Mouse (Mus musculus): ENCODE results near the gene Syndig1.
A peak's percentile ranks its signal among the peaks of the same experiment; 100 is the strongest.

Syndig1 gene

DNA sequence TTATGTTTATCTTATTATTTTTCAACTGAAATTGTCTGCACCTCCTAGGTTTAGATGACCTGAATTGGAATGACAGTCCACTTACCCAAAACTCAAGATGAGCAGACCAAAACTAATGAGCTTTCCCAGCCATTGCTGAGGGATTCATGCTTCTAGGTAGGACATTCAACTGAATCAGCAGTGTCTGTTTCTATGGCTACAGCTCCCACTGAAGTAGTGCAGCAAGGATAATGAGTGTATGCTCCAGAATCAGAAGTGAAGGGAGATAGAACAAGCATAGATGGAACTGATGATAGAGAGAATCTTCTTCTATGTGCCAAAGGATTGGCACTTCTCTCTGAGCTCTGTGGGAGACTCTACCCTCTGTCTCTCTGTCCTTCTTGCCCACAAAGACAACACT, 158.6 kb downstream of the Syndig1 start:
- no peak for DNase-seq

GRCm38 (mm10) chr2:149991506-149991905, 162.5 kb downstream of the Syndig1 start:
- DNase-seq, result no peak

DNA sequence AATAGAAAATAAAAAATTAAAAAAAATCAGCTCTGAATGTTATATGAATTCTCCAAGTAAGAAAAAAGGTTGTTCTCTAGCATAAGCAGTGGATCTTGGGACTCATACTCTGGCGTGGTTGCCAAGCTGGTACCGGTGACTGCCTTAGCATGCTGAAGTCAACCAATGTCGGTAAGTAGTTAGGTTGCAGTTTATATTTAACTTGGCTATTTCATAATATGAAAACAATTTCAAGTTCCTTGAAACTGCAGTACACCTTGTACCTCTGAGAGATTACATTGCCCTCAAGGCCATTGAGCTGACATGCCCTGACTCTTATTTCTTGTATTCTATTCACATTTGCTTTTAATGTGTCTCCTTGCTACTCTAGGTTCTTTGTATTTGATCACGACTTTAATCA, 163.9 kb downstream of the Syndig1 start:
- DNase-seq, result peak; percentile 44

GRCm38 (mm10) chr2:149996382-149996964, 167.5 kb downstream of the Syndig1 start:
- no peak for DNase-seq

- DNase-seq, result no peak
Measured at GRCm38 (mm10) chr2:149997657-149998056, 168.6 kb downstream of the Syndig1 start.

DNA sequence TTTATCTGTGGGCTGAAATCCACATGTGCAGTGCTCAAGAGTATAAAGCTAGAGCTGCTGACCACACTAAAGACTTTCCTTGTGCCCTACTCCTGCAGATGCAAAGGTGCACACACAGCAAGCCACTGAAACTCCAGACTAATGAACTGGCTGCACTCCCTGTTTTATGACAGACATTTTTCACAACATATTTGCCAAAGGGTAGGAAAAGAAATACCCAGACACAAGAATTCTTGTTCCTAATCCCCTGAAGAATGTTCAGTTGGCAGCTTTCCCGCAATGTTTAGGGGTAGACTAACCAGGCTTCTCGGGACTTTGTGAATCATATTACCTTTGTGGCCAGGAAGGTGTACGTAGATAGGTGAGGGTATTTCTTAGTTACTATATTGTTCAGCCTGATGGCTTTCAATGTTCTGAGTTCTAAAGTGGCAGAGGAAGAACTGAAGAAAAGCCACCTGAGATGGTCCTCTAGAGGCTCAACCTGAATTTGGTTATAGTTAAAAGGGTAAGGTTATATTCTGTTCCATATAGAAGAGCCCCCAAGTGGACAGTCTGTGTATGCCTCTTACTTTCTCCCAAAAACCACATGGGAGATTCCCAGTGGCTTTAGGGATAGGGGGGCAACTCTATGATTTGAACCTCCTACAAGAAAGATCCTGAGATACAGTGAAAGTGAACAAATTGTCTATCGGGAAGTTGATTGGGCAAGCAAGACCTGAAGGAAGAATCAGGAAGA, 169.5 kb downstream of the Syndig1 start:
- no peak for DNase-seq

GRCm38 (mm10) chr2:150000564-150000963, 171.6 kb downstream of the Syndig1 start:
- no peak for DNase-seq

DNA sequence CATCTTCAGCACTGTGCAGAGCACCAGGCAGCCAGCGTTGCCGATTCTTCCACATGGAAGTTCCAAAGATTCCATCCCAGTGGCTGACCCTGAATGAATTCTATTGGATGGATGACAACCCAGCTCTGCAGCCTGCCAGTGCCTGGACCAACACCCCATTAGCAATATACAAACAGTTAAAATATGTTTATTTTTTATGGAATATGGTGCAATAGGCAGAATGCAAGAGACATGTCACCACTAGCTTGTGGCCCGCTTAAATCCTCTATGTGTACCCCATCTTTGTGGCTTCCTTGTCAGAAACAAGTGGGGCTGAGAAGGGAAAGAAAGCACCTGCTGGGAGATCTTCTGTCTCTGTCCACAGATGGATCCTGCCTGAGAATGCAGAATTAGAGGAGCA, 174.5 kb downstream of the Syndig1 start:
- no peak for DNase-seq

- no peak for DNase-seq
Measured at GRCm38 (mm10) chr2:150012787-150013346, 183.9 kb downstream of the Syndig1 start.

DNA sequence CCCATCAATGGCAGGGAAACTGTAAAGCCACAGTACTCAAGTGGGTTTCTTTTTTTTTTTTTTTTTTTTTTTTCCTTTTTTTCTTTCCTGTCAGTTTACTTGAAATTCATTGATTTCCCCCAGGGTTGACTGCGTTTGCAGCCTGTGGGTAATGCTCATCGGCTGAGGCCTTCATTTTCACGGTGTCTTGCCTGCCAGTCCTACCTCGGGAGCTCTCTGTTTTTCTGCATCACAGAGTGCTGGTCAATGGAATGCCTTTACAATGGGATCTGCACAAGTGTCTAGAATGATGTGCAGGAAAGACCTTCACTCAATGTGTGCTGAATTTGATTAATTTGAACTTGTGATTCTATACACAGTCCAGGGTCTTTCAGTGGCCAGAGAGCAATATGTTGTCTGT, 184.8 kb downstream of the Syndig1 start:
- no peak for DNase-seq

GRCm38 (mm10) chr2:150016303-150016702, 187.3 kb downstream of the Syndig1 start:
- DNase-seq, result no peak

DNA sequence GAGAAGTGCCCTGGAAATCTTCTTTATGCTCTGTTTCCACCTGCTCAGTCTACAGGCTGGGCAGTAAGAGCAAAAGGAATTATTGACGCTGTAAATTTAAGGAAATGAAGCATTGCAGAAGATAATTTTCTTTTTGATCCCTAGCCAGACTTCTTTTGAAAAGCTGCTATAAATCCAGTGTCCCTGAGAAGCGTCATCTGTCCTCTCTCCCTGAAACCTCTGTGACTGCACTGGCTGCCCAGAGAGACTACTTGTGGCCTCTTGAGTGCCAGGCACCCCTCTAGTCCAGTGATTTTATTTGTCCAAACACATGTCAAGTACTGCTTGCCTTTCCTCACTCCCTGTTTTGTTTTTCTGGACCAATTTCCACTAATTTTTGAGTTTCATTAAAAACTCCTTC, 191.7 kb downstream of the Syndig1 start:
- no peak for DNase-seq

- DNase-seq, result no peak
Measured at GRCm38 (mm10) chr2:150023873-150024339, 194.9 kb downstream of the Syndig1 start.

- no peak for DNase-seq
Measured at GRCm38 (mm10) chr2:150043531-150043930, 214.5 kb downstream of the Syndig1 start.

Measured in kidney, adult 11 months (tissue).